Mouse (Mus musculus): ENCODE results near the gene Col4a4.

- TF ChIP-seq CTCF (IDR thresholded peaks at IDR 0.05; ENCODE audit: extremely low read depth, insufficient read depth, low read length) (no peak), POLR2A (IDR thresholded peaks at IDR 0.05; ENCODE audit: extremely low read depth, insufficient read depth, low read length) (no peak)
Observed at GRCm38 (mm10) chr1:82625474-82625873, 38.8 kb upstream of the Col4a4 start.
